Mouse (Mus musculus): ENCODE results near the gene Sorcs3. TPM values are rescaled to one million over a fixed set of nuclear protein-coding genes. Genes with fewer than 3 reads are reported as not detected.

The Sorcs3 gene
- total RNA-seq, 2 experiments from 2014 or later = 41.1 to 41.7 TPM

DNA sequence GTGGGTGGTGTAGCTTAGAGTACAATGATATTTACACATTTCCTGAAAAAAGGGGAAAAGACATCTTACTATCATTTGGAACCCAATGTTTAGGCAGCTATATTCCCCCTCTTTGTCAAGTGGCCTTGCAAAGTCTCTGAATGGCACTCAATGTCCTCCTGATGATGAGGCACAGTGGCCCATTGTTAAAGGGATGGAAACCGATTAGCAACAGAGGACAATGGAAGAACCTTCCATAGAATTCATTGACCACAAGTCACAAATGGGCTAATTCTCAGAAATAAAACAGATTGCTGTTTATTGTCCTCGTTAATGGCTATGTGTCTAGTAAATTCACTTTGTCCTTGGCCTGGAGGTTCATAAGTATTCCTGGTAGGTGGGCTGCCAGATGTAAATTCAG, 565.7 kb downstream of the Sorcs3 start:
- intact Hi-C loops (cut with DNase I) = no loop called here
- no peak for DNase-seq (ENCODE audit: low spot score in 2 of 2)

DNA sequence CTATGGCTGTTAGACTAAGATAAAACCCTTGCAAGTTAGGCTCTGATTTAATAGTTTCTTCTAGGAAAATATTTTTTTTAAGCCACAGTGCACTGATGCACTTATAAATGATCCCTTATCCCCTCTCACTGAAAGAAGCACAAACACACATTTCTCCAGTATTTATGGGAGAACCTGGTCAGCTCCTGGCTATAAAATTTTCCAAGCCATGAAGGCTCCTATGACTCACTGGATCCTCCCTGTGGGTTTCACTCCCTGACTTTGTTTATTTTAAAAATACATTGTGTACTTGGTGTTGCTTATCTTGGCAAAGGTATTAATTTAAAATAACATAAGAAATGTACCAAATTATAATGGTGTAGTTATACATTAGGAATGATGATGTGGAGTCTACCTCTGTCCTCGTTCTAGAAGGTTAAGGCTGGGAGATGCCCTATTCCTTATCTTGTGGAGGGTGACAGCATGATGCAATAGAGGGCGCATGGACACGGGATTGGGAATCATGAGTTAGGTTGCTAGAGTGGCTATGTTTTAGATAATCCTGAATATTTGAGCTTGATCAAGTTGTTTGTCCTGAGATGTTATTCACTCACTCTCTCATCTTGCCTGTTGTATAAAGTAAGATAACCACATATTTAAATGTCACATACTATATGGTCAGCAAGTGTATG, 573.4 kb downstream of the Sorcs3 start:
- no peak for DNase-seq (ENCODE audit: low spot score in 2 of 2)
- intact Hi-C loops (cut with DNase I) = no loop called here

DNA sequence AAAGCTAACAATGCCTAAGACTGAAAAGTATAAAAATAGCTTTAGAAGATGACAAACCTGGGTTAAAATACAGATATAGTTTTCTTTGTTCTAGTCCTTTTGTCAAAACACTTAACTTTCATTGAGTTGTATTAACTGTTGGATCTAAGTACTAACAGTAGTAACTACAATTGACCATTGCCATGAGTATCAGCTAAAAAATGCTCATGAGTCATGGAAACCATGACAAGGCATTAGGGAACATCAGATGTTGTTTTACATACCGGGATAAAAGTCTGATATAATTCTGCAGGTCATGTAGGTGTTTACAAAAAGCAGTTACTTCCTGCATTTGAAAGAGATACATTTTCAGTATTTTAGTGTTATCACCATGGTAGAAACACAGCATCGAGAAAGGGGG, 575.0 kb downstream of the Sorcs3 start:
- intact Hi-C loops (cut with DNase I) = no loop called here
- DNase-seq (ENCODE audit: low spot score in 2 of 2) = no peak

DNA sequence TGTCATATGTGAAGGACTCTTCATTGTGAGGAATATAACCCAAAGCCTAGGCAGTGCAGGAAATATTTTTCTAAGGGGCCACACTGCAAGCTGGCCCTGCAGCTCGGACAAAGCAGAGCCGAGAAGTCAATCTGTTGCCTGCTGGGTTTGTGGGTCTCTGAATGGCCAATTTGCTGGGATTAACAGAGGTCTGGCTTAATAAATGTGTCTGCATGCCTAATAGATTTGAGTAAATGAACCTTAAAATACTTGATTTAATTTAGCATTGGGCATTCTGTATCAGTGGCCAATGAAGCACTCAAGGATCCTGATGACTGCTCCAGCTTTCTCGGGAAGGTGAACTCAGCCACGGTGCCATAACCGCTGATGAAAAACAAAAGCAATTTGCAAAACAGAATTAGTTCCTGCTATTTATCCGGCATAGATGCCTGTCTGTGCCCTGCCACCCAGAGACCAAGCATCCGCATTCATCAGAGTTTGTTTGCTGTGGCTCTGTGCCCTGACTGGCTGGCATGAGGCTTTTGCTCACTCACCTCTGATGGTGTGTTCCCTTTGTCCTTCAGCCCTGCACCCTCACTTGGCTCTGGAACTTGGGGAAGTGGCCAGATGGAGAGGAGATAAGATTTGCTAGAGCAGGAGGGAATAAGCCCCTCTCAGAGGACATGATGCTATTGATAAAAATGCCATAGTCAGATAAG, 576.3 kb downstream of the Sorcs3 start:
- intact Hi-C loops (cut with DNase I) = no loop called here
- no peak for DNase-seq (ENCODE audit: low spot score in 2 of 2)

DNA sequence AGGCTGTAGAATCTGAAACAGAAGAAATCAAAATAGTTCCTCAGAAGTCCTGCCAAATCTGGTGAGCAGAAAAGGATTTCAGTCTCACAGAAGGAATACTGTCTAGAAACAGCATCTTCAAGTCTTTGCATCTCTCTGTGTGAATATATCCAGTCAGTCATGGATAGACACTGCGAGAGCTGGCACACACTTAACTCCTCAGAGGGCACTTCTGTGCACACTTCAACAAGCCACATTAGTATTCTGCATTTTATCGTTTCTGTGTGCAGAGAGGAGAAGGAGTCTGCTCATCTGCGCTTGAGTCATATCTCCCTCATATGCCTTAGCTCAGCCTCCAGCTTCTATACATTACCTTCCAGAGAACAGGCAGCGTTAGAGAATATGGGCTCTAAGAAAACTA, 581.4 kb downstream of the Sorcs3 start:
- peak; percentile 6 to 74 for DNase-seq (ENCODE audit: low spot score in 2 of 2)
- intact Hi-C loops (cut with DNase I) = no loop called here

DNA sequence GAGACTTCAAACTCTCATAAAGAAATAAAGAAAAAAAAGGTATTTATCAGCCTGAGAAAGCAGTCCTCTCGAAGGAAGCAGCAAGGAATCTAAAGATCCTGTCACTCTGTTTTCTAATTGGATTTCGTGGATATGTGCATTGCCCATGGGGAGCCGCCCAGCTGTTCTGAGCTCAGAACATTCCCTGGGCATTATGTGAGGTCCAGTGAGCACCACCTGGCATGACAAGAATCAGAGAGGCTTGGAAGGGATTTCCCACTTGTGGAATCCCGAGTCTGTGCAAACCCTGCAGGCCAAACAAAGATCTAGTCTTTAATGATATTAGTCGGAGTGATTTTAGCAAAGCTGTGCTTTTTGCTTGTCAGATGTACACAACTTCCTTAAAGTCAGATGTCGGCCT, 598.7 kb downstream of the Sorcs3 start:
- intact Hi-C loops (cut with DNase I) = no loop called here
- DNase-seq (ENCODE audit: low spot score in 2 of 2) = no peak

DNA sequence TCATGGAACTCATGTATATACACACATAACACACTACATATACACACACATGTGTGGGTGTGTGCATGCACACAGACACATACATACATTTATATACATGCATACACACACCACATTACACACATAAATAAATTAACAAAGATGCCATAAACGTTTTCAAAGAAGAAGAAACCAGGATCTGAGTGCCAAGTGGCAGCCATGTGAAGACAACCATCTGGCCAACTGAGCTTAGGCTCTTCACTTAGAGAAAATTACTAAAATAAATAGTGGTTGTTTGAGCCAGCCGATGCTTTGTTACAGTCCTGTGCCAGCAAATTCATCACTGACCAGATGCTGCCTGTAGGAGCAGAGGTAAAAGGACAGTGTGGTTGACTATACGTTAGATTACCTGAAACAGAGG, 605.7 kb downstream of the Sorcs3 start:
- no peak for DNase-seq (ENCODE audit: low spot score in 2 of 2)
- intact Hi-C loops (cut with DNase I) = no loop called here

DNA sequence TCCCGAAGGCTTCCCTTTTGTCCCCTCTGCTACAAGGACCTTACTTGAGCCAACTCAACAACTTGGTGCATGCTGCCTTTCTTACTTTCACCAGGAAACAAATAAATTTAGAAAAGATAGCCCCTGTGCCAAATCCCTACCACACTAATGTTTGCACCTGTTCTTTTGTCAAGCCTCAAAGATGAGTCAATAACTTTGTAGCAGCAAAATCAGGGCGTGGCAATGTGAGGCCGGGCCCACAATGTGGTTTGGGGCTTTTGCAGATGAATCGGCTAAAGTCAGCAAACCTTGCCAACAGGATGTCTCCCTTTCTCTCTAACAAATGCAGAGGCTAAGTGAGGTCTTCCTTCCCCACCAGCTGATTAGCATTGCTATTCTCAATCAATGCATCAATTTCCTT, 608.0 kb downstream of the Sorcs3 start:
- intact Hi-C loops (cut with DNase I) = no loop called here

DNA sequence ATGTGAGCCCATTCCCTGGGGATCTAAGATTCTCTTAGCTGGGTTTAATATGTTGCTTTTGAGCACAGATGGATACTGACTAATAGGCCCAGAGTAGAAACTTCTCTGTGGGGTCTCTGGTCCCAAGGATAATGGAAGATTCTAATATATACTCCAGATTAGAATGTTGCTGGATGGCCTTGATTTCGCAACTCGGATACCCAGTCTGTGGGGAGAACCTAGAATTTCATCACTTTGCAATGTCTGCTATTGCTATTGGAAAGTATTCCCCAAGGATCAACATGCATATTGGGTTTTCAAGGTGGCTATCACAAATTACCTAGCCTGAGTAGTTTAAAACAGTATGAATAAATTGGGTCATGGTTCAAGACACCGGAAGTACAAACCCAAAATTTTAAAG, 609.2 kb downstream of the Sorcs3 start:
- DNase-seq (ENCODE audit: low spot score in 2 of 2) = no peak
- intact Hi-C loops (cut with DNase I) = no loop called here

More for the DNA sequence above, 608.0 kb downstream of the Sorcs3 start:
- DNase-seq (ENCODE audit: low spot score in 2 of 2) = no peak

DNA sequence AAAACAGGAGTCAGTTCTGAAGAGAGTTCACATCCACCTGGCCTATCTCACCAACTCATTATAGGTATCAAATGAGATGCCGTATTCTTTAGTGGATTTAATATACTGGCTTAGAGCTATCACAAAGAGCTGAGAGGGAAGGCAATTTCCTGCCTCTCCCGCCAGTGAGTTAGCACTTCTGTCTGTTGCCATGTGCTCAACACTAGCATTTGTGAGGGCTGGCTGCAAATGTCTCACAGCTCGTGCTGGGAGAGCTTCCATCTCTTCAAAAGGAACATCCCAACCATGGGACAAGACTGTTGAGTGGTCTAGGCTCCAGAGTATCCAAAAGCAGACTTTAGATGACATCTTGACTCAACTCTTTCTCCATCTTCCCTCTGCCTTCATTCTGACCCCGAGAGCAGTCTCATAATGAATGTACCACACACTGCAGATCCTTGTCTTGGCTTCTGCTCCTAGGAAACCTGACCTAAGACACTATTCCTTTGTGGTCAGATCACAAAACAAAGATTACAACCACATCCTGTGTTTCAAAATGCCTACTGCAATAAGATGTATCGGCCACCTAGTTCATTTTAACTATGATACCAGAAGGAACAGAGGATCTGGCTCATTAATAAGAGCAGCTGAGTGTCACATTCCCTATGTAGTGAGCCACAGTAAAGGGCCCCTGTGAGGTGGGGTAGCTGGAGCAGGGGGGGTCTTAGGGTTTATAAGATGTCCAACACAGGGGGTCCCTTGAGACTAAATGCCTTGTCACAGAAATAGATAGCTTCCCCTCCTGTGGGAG, 614.9 kb downstream of the Sorcs3 start:
- intact Hi-C loops (cut with DNase I) = no loop called here
- peak; percentile 42 to 80 for DNase-seq (ENCODE audit: low spot score in 2 of 2)

DNA sequence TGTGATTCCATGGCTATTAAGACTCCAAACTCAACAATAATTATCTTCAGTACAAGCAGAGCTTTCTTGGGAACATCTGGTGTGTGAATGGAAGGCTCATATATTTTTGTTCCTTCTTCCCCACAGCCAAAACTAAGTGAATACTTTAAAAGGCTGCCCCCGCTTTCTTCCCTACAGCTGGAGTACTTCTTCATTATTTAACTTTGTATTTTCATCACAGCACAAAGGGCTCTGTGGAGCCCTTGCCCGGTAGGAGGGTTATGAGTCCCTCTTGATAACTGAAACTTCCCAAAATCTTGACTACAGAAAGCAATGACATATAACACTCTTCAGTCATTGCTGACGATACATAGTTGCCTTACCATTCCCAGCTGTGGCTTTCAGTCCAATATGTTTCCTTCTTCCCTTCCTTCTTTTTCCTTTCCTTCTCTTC, 615.5 kb downstream of the Sorcs3 start:
- DNase-seq (ENCODE audit: low spot score in 2 of 2) = peak in 1 of 2 experiments; percentile 55
- intact Hi-C loops (cut with DNase I) = no loop called here

DNA sequence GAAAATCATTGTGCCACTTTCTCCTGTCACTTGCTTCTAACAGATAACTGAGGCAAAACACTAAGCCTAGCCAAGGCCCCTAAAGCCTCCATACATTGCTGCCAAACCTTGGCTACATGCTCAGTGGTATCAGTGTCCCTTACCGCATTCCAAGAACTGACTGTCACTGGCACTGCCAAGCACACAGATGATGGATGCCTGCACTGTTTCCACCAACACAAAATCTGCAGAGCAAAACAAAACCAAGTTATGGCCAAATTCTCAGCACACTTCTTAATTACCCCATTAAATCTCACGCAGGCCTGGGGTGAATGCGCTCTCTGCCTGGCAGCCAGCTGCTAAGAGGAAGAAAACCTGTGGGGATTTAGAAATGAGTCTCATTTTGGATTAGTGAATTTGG, 628.5 kb downstream of the Sorcs3 start:
- DNase-seq (ENCODE audit: low spot score in 2 of 2) = peak in 1 of 2 experiments; percentile 33
- intact Hi-C loops (cut with DNase I) = no loop called here

DNA sequence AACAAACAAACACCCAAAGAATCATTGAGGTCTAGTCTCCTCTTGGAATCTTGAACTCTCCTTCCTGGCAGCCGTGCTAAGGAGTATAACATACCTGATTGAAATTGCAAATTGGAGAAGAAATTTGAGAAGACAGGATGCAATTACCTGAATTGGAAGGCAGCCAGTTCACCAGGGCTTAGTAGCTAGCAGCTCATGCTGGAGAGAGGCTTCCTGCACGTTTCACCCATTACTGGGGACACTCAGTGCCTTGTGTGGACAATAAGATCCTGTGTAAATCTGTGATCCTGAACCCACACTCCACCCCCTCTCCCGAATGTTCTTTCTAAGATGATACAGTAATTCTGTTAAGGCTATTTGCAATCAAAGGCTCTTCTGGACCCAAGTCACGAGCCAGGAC, 633.6 kb downstream of the Sorcs3 start:
- no peak for DNase-seq (ENCODE audit: low spot score in 2 of 2)
- intact Hi-C loops (cut with DNase I) = no loop called here

DNA sequence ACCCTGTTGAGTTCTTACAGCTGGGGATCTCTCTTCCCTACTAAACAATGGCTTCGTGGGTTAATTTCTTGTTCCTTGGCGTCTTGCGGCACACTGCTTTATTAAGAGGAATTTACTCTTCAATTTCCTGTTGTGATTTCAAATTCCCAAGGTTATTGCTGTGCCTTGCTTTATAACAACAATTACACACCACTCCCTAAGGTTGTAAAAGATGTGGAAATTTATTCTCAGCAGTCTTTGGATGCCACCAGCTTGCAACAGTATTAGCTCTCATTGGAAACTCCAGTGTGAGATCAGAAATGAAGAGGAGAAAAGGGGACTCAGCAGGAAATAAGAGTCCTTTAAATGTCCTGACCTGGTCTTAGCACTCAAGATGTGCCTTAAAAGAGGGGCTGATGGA, 641.9 kb downstream of the Sorcs3 start:
- no peak for DNase-seq (ENCODE audit: low spot score in 2 of 2)

DNA sequence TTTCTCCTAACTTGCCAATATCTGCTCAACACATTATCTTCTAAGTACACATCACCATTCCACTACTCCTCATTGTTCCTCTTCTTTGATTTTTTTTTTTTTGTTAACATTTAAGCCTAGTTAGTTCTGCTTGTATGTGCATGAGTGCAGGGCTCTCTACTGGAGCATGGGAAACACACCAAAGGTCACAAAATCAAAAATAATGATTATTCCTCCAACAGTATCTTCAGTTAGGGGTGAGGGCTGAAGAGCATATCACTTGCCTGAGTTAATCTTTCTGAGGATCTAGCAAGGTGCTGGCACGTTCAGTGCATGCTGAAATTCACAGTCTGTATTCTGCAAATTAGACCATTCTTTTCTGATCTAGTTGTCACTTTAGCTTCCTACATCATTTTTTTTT, 644.6 kb downstream of the Sorcs3 start:
- intact Hi-C loops (cut with DNase I) = no loop called here
- DNase-seq (ENCODE audit: low spot score in 2 of 2) = no peak

More for the DNA sequence above, 641.9 kb downstream of the Sorcs3 start:
- intact Hi-C loops (cut with DNase I) = no loop called here
